Mouse (Mus musculus) megakaryocyte, embryonic 14.5 days (primary cell): Measurements from ENCODE around the gene Nfib. TPM values are rescaled to one million over a fixed set of nuclear protein-coding genes. Genes with fewer than 3 reads are reported as not detected.

Source experiments
- H3K27me3 ChIP-seq: replicated peaks from 2 replicates; pipeline ENCODE3; 2012; ENCODE audit warnings: inconsistent platforms
- H3K36me3 ChIP-seq: replicated peaks from 2 replicates; pipeline ENCODE3; 2012; ENCODE audit warnings: low read length, inconsistent platforms, mixed read lengths
- H3K4me1 ChIP-seq: 2 replicates; pipeline ENCODE4 v1.6.1; 2012; ENCODE audit warnings: inconsistent platforms
- H3K4me3 ChIP-seq: replicated peaks from 2 replicates; pipeline ENCODE3; 2012; ENCODE audit warnings: moderate library complexity, mild to moderate bottlenecking, inconsistent platforms
- H3K9me3 ChIP-seq: 2 replicates; pipeline ENCODE4 v1.6.1; 2012; ENCODE audit warnings: inconsistent platforms
- FLI1 ChIP-seq: IDR thresholded peaks from 2 replicates; pipeline ENCODE4 v1.6.1; 2012; ENCODE audit warnings: low read length, inconsistent platforms, mixed read lengths
- GATA1 ChIP-seq: IDR thresholded peaks from 3 replicates; pipeline ENCODE4 v1.6.1; 2012; ENCODE audit warnings: mixed read lengths, low read length, inconsistent platforms, borderline replicate concordance
- polyA plus RNA-seq: library from polyadenylated mRNA; stranded (reverse); fragments of >175 nt; gene quantifications from 2 replicates; pipeline ENCODE4 v1.2.3, GENCODE M21; 2012; ENCODE audit warnings: low replicate concordance; ENCODE audit not compliant: insufficient read depth

Gene Nfib
- polyA plus RNA-seq, 1 experiment = 0.01 TPM

DNA sequence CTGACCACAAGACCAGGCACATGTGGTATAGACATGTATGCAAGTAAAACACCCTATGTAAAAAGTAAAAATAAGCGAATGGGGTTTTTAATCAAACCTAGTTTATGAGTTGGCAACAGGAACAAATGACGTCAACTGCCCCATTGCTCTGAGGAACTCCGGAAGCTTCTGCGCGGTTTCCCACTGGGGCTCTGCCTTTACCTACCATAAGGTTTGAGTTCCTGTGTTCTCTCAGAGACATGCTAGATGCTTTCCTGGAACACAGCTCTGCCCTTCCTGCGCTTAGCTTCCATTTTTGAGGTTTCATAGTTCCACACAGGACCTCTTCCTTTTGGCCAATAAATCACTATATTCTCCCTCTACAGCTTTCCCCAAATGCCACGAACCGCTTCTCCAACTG is 273.7 kb downstream of the Nfib start:
- Histone ChIP-seq H3K4me1 (no peaks in the 10 kb centered on the region), H3K36me3 (no peaks in the 10 kb centered on the region), H3K4me3 (no peak overlapping the region), H3K27me3 (no peaks in the 10 kb centered on the region), H3K9me3 (peaks cover 18% of the 10 kb centered on the region; the same call in 1 of the 2 replicates)
- no peak for TF ChIP-seq GATA1

GRCm38 (mm10) chr4:82430802-82431201 is 274.7 kb downstream of the Nfib start:
- Histone ChIP-seq H3K27me3 (no peaks in the 10 kb centered on the region), H3K4me3 (no peak overlapping the region), H3K36me3 (no peaks in the 10 kb centered on the region), H3K4me1 (no peaks in the 10 kb centered on the region), H3K9me3 (peaks cover 23% of the 10 kb centered on the region; the same call in 1 of the 2 replicates)
- TF ChIP-seq FLI1 (no peak), GATA1 (no peak)

DNA sequence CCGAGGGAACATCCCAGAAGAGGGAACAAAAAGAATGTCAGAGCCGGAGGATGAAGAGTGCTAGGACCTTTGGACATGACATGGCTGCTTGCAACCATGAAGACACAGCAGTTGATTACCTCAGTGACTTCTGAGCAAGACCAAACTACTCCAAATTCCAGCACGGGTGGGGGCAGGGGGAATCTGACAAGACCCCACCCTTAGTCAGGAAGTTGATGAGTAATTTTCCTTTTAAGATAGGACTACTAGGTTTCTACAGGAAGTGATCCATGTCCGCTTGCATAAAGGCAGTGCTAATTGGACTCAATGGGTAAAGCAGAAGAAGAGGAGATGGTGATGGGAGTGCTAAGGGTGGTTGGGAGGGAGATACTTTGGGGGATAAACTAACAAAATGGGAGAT is 279.3 kb downstream of the Nfib start:
- TF ChIP-seq GATA1 (no peak), FLI1 (no peak)
- Histone ChIP-seq H3K4me3 (no peak overlapping the region), H3K27me3 (no peaks in the 10 kb centered on the region), H3K9me3 (peaks cover 23% of the 10 kb centered on the region; the same call in 1 of the 2 replicates), H3K36me3 (no peaks in the 10 kb centered on the region), H3K4me1 (no peaks in the 10 kb centered on the region)

GRCm38 (mm10) chr4:82418241-82418640 is 287.3 kb downstream of the Nfib start:
- TF ChIP-seq GATA1 = no peak
- TF ChIP-seq FLI1 = no peak
- no peaks in the 10 kb centered on the region for H3K36me3 ChIP-seq
- H3K27me3 ChIP-seq = no peaks in the 10 kb centered on the region
- H3K9me3 ChIP-seq = 0 out of 2 replicates have a peak, but pooled peaks cover 3% of the 10 kb centered on the region
- H3K4me1 ChIP-seq = no peaks in the 10 kb centered on the region
- H3K4me3 ChIP-seq = no peak overlapping the region

DNA sequence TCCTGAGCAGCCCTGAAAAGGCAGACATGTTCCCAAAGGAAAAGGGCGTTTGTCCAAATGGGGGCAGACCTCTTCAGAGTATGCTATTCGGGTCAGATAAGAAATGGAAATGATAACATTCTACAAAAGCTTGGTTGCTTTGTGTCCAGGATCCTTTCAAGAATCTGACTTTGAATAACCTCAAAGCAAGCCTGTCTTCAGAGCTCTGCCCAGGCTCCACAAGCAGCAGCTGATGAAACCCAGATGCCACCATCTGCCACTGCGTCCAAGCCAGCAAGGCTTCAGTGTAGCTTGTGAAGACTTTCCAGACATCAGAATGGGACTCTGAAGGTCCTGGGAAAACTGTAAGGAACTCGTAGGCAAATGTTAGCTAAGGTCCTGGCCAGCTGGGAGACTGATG is 289.7 kb downstream of the Nfib start:
- Histone ChIP-seq H3K9me3 (0 out of 2 replicates have a peak, but pooled peaks cover 3% of the 10 kb centered on the region), H3K27me3 (no peaks in the 10 kb centered on the region), H3K4me1 (no peaks in the 10 kb centered on the region), H3K36me3 (no peaks in the 10 kb centered on the region), H3K4me3 (no peak overlapping the region)
- TF ChIP-seq GATA1 (no peak), FLI1 (no peak)

DNA sequence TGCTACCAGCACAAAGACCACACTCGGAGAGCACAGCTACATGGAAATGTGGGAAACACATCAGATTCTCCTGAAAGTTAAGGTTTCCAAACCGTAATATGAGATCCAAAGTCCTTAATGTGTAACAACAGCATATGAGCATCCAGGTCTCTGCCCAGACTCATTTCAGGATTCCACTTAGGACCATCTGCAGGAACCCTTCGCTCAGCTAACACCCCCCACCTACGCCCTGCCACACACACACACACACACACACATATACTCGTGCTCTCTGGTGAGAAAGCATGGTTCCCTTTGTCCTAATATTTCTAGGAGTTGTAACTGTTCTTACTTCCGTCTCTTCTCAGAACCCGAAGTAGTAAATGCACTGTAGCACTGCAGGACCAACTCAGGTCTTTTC is 292.9 kb downstream of the Nfib start:
- H3K4me3 ChIP-seq = no peak overlapping the region
- no peak for TF ChIP-seq GATA1
- no peak for TF ChIP-seq FLI1
- no peaks in the 10 kb centered on the region for H3K27me3 ChIP-seq
- no peaks in the 10 kb centered on the region for H3K36me3 ChIP-seq
- H3K4me1 ChIP-seq = no peaks in the 10 kb centered on the region
- H3K9me3 ChIP-seq = peaks cover 1% of the 10 kb centered on the region; the same call in 1 of the 2 replicates

DNA sequence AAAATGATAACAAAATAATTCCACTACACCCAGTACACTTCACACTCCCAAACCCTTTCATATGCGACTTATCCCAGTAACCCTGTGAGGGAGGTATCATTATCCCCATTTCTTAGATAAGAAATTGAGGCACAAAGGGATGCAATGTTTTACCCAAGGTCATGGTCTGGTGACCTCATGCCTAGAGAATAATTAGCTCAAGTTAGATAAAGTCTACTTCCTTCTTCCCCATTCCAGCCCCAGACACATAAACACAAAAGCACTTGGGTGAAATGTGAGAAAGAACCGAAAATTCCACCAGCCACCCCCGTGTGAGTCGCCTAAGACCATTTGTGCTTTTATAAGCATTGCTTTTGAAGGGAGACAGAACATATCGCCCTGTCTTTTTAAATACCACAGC is 293.6 kb downstream of the Nfib start:
- no peak overlapping the region for H3K4me3 ChIP-seq
- no peaks in the 10 kb centered on the region for H3K4me1 ChIP-seq
- peaks cover 6% of the 10 kb centered on the region; the same call in 1 of the 2 replicates for H3K9me3 ChIP-seq
- H3K27me3 ChIP-seq = no peaks in the 10 kb centered on the region
- no peaks in the 10 kb centered on the region for H3K36me3 ChIP-seq
- no peak for TF ChIP-seq FLI1

GRCm38 (mm10) chr4:82408463-82409404 is 296.8 kb downstream of the Nfib start:
- no peaks in the 10 kb centered on the region for H3K27me3 ChIP-seq
- H3K36me3 ChIP-seq = no peaks in the 10 kb centered on the region
- H3K4me3 ChIP-seq = no peak overlapping the region
- H3K4me1 ChIP-seq = no peaks in the 10 kb centered on the region
- no peak for TF ChIP-seq FLI1
- TF ChIP-seq GATA1 = no peak
- peaks cover 17% of the 10 kb centered on the region; the same call in 1 of the 2 replicates for H3K9me3 ChIP-seq

DNA sequence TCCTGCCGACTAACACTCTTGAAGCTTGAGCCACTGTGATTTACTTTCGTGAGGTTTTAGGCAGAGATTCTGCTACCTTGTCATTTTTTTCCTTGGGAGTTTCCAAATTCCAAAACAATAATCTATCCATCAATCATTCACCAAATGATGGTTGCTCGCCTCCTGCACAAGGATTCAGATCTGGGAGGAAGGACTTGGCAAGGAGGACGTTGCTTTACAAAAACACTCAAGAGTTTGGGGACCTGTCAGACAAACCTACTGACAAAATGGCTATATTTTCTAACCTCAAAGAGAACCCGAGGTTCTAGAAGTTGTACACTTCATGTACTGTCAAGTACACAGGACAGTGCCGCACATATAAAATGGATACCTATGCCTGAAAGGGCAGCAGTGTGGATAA is 299.0 kb downstream of the Nfib start:
- Histone ChIP-seq H3K4me3 (no peak overlapping the region), H3K36me3 (no peaks in the 10 kb centered on the region), H3K27me3 (no peaks in the 10 kb centered on the region), H3K4me1 (no peaks in the 10 kb centered on the region), H3K9me3 (peaks cover 17% of the 10 kb centered on the region; the same call in 1 of the 2 replicates)
- TF ChIP-seq FLI1 = no peak
- no peak for TF ChIP-seq GATA1

GRCm38 (mm10) chr4:82405791-82406190 is 299.8 kb downstream of the Nfib start:
- Histone ChIP-seq H3K4me3 (no peak overlapping the region), H3K9me3 (peaks cover 17% of the 10 kb centered on the region; the same call in 1 of the 2 replicates), H3K4me1 (no peaks in the 10 kb centered on the region), H3K36me3 (no peaks in the 10 kb centered on the region), H3K27me3 (no peaks in the 10 kb centered on the region)
- TF ChIP-seq GATA1 (no peak), FLI1 (no peak)
